Mouse (Mus musculus) thymus, postnatal 10 days (tissue): ENCODE data around the gene Ear14.
"Not testable (repeated sequence)": the region's sequence is repeated elsewhere in the genome, so short reads cannot be mapped to it uniquely, and the experiment has no call there.

Source experiments
- DNase-seq, 2 experiments: peaks; one replicate each; pipeline ENCODE4 v3.0.0; 2021; ENCODE audit warnings: low spot score in 2 of 2

Gene Ear14

GRCm38 (mm10) chr14:51252206-51252605 is 49.0 kb downstream of the Ear14 start:
- DNase-seq, result not testable (repeated sequence)

- no peak for DNase-seq
These were observed 50.4 kb downstream of the Ear14 start for GRCm38 (mm10) chr14:51253569-51253968.
